Mouse (Mus musculus) left cerebral cortex, adult 8-10 months (tissue): ENCODE results near the gene Rtbdn. TPM values are rescaled to one million over a fixed set of nuclear protein-coding genes. Genes with fewer than 3 reads are reported as not detected.
A peak's percentile ranks its signal among the peaks of the same experiment; 100 is the strongest.
"Not testable (repeated sequence)": the region's sequence is repeated elsewhere in the genome, so short reads cannot be mapped to it uniquely, and the experiment has no call there.

Experiments used
- DNase-seq, 2 experiments: peaks; one replicate each; pipeline ENCODE4 v3.0.0; 2022; ENCODE audit warnings: low spot score in 2 of 2
- total RNA-seq, 4 experiments: library from RNA; stranded (reverse); gene quantifications; 2 replicates each; pipeline ENCODE4 v1.2.4; 2022

Rtbdn gene
- 1 to 10 TPM; 1.2 to 1.5 (median 1.3) TPM for total RNA-seq

GRCm38 (mm10) chr8:84946528-84947240, at the start of gene Rtbdn:
Gene Rtbdn, plus strand, starts transcription at chr8:84946991.
- no peak for DNase-seq

GRCm38 (mm10) chr8:84901071-84901470, 45.7 kb upstream of the Rtbdn start:
- no peak for DNase-seq

GRCm38 (mm10) chr8:84901752-84902151, 45.0 kb upstream of the Rtbdn start, which contains the start of gene Klf1:
Gene Klf1, plus strand, starts transcription at chr8:84901928.
- DNase-seq = no peak

GRCm38 (mm10) chr8:84902367-84902919, 44.3 kb upstream of the Rtbdn start:
- DNase-seq = no peak

- peak; percentile 84 to 89 for DNase-seq
Observed at GRCm38 (mm10) chr8:84902920-84903661, 43.7 kb upstream of the Rtbdn start.

- no peak for DNase-seq
Observed at GRCm38 (mm10) chr8:84904351-84904750, 42.4 kb upstream of the Rtbdn start.

GRCm38 (mm10) chr8:84907037-84907436, 39.8 kb upstream of the Rtbdn start:
- DNase-seq = no peak

GRCm38 (mm10) chr8:84907493-84907892, 39.3 kb upstream of the Rtbdn start:
- no peak for DNase-seq

GRCm38 (mm10) chr8:84907979-84908378, 38.8 kb upstream of the Rtbdn start:
- DNase-seq = not testable (repeated sequence)

- peak; percentile 53 to 85 for DNase-seq
Observed at GRCm38 (mm10) chr8:84908421-84909161, 38.2 kb upstream of the Rtbdn start, which contains the start of gene Dnase2a. Gene Dnase2a, plus strand, starts transcription at chr8:84908560.

- DNase-seq = no peak
Observed at GRCm38 (mm10) chr8:84909162-84909767, 37.5 kb upstream of the Rtbdn start.

GRCm38 (mm10) chr8:84909949-84910348, 36.8 kb upstream of the Rtbdn start:
- DNase-seq = no peak

GRCm38 (mm10) chr8:84910551-84910950, 36.2 kb upstream of the Rtbdn start:
- no peak for DNase-seq

GRCm38 (mm10) chr8:84911854-84912253, 34.9 kb upstream of the Rtbdn start:
- no peak for DNase-seq

- no peak for DNase-seq
Observed at GRCm38 (mm10) chr8:84912391-84912790, 34.4 kb upstream of the Rtbdn start.

- DNase-seq = peak in 1 of 2 experiments; percentile 73
Observed at GRCm38 (mm10) chr8:84912895-84913501, 33.8 kb upstream of the Rtbdn start.

- DNase-seq = no peak
Observed at GRCm38 (mm10) chr8:84913502-84913900, 33.3 kb upstream of the Rtbdn start.

GRCm38 (mm10) chr8:84913960-84914359, 32.8 kb upstream of the Rtbdn start:
- no peak for DNase-seq

GRCm38 (mm10) chr8:84915269-84915668, 31.5 kb upstream of the Rtbdn start:
- DNase-seq = no peak

- DNase-seq = no peak
Observed at GRCm38 (mm10) chr8:84917781-84918180, 29.0 kb upstream of the Rtbdn start.

- no peak for DNase-seq
Observed at GRCm38 (mm10) chr8:84918646-84919045, 28.1 kb upstream of the Rtbdn start.
